9 mouse cellular contexts compared by ENCODE assay signal in the genomic region with DNA sequence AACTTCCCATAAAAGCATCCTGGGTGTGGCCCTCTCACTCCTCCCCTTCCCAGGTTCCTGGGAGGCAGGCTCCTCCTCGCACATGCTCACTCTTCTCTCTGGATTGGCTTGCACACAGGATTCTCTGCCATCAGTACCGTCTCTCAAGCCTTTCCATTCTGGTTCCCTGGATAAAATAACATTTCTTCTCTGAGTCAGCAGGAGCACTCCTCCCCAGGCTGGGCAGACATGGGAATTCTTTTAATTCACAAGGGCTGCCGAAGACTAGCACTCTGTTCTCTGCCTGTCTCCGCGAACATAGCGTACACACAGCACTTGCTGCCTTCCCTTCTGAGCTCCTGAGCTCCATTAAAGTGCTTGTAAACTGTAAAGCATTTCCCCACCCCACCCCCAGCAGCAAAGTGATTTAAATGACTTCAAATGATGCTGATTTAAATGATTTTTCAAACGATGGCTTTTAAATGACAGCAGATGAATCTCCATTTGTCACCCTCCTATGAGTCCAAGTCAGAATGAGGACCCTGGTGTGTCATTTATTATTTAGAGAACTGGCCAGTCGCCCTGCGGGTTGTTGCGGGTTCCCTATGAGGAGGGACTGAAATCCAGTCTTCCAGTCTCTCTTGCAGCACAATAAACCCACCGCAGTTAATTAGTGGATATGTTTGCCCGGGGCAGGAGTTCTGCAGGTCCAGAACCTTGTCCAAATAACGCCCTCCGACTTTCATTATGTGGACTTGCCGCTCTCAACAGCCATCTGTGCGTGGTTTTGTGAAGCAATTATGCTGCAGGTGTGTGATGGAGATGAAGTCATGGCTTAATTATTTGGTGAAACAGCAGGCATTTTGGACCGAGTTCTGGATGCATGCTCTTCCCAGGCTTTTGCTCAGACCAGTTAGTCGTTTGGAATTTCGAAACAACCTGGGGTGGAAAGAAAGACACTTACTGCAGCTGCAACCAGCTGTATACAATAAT.
DNase-seq lines count a peak whose midpoint lies in the region; ATAC-seq lines count a peak whose summit lies in the region.
"Had no signal": no experiment of that assay in that cellular context is flagged by ENCODE, and none has a peak within 500 bp of the region (broad histone marks: within the 10 kb centered on the region; RNA-seq: fewer than 3 reads in every experiment).

No protein-coding gene starts in this region.

- H3K9ac ChIP-seq in neural tube, embryonic 12.5 days, result 0 out of 2 replicates have a peak overlapping the region, but pooled peaks have one; percentile 17
- H3K9ac ChIP-seq: liver, embryonic 13.5 days had no signal

- DNase-seq in NIH3T3 (ENCODE audit: low read depth), result peak; percentile 76
- DNase-seq in cerebellum, adult 11-12 months, result peak; percentile 46
- DNase-seq in layer of hippocampus, postnatal 14 days (ENCODE audit: low spot score in 2 of 2), result peak; percentile 65 to 77
- no peak for DNase-seq in thymus, postnatal 36 days
- no peak for DNase-seq in ovary, postnatal 36 days (ENCODE audit: low spot score)
- DNase-seq in thymus, postnatal 10 days (ENCODE audit: low spot score in 2 of 2), result no peak
- DNase-seq: liver, embryonic 13.5 days had no signal

- no peaks in the 10 kb centered on the region for H3K36me3 ChIP-seq in neural tube, embryonic 12.5 days
- H3K36me3 ChIP-seq: liver, embryonic 13.5 days had no signal

- H3K27me3 ChIP-seq in neural tube, embryonic 12.5 days (replicated peaks), result no peaks in the 10 kb centered on the region
- H3K27me3 ChIP-seq: liver, embryonic 13.5 days had no signal

- H3K4me1 ChIP-seq in neural tube, embryonic 12.5 days, result peaks cover 15% of the 10 kb centered on the region
- H3K4me1 ChIP-seq: liver, embryonic 13.5 days had no signal

- H3K9me3 ChIP-seq in neural tube, embryonic 12.5 days, result no peaks in the 10 kb centered on the region
- H3K9me3 ChIP-seq: liver, embryonic 13.5 days had no signal

- H3K4me3 ChIP-seq in neural tube, embryonic 12.5 days, result no peak overlapping the region; the same call in 1 of the 2 replicates
- H3K4me3 ChIP-seq: liver, embryonic 13.5 days had no signal

- 39% methylated on average over 19 of the region's 19 CpGs for WGBS in neural tube, embryonic 12.5 days

- H3K27ac ChIP-seq in neural tube, embryonic 12.5 days, result 0 out of 2 replicates have a peak overlapping the region, but pooled peaks have one; percentile 26
- H3K27ac ChIP-seq: liver, embryonic 13.5 days had no signal

- peak overlapping the region; percentile 43 for H3K4me2 ChIP-seq in neural tube, embryonic 12.5 days (replicated peaks)
- H3K4me2 ChIP-seq: liver, embryonic 13.5 days had no signal

- ATAC-seq in frontal cortex, adult (ENCODE audit: low TSS enrichment), result peak; percentile 88
- peak; percentile 76 for ATAC-seq in neural tube, embryonic 12.5 days (ENCODE audit: low FRiP score, low read depth)

Comparison
In these comparisons a context has a peak if more than half of its experiments do, and no peak if none do; other contexts are left out.
1. DNase-seq: peak in NIH3T3 (single experiment), cerebellum, adult 11-12 months (single experiment) and layer of hippocampus, postnatal 14 days (2 of 2); none in thymus, postnatal 36 days (0 of 2), ovary, postnatal 36 days (single experiment) and thymus, postnatal 10 days (0 of 2).